Mouse (Mus musculus): Measurements from ENCODE around the gene Bcl11a. TPM values are rescaled to one million over a fixed set of nuclear protein-coding genes. Genes with fewer than 3 reads are reported as not detected.

Gene Bcl11a
- polyA plus RNA-seq (2012; rRNA removed): 35.4 and 37.8 TPM in 2 replicates

DNA sequence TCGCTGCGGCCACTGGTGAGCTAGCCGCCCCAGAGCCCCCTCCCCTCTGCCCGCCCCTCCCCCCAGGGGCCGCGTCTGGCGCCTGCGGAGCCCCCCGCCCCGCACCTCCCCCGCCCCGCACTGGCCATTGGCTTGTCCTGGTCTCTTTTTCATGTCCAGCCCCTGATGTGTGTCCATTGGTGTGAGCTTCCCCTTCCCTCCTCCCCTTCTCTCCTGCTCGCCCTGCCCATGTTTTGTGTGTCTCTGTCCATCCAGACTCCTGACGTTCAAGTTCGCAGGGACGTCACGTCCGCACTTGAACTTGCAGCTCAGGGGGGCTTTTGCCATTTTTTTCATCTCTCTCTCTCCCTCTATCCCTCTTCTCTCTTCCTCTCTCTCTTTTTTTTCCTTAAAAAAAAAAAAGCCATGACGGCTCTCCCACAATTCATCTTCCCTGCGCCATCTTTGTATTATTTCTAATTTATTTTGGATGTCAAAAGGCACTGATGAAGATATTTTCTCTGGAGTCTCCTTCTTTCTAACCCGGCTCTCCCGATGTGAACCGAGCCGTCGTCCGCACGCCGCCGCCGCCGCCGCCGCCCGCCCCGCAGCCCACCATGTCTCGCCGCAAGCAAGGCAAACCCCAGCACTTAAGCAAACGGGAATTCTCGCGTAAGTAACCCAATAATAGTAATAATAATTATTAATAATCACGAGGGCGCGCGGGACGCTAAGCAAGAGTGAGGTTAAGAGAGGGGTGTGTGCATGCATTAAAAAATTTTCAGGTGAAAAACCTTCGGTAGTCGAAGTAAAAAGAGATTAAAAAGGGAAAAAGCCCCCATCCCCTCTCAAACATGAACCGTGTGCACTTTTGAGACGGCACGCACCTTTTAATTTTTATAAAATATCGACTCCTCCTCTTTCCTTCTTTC lies at the start of gene Bcl11a:
Gene Bcl11a, plus strand, starts transcription at position 262 of the 911 bp plus-strand sequence.

DNA sequence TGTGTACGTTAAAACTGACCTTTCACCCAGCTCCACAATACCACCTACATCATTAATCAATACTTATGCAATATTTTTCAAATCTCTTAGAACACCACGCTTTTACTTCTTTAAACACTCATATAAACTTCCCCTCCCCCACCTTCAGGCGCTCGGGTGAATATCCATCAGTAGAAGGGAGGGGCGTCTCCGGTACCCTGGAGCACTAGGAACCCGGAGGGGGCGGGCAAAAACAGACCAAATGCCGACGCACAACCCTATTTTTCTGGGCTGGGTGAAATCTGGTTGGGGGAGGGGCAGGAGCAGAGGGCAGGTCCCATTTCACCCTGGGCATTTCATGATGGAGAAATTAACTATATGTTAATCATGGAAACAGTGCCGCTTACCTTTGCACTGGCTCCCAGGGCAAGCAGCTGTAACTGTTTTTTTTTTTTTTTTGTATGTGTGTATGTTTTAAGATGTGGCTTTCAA lies 3.2 kb upstream of the Bcl11a start, which contains the start of gene A830031A19Rik:
Gene A830031A19Rik, minus strand, starts transcription at position 421 of the 471 bp plus-strand sequence.

Other genes starting within 250 kb of the Bcl11a start
- gene Papolg, start 182.8 kb upstream of the Bcl11a start, polyA plus RNA-seq (2012; rRNA removed): 14.6 and 20.2 TPM in 2 replicates
- not detected in 2 replicates for gene A830031A19Rik, start 3.0 kb upstream of the Bcl11a start, polyA plus RNA-seq (2012; rRNA removed)